Mouse (Mus musculus): ENCODE data around the gene Arsb.

- TF ChIP-seq POLR2A (IDR thresholded peaks at IDR 0.05; ENCODE audit: extremely low read depth, insufficient read depth, low read length) (no peak), CTCF (IDR thresholded peaks at IDR 0.05; ENCODE audit: low read depth, low read length) (no peak)
Measured at GRCm38 (mm10) chr13:93762879-93763278, 8.6 kb upstream of the Arsb start.
